Mouse (Mus musculus) neutrophil, adult 83 days (primary cell): ENCODE data around the gene Cklf. TPM values are rescaled to one million over a fixed set of nuclear protein-coding genes. Genes with fewer than 3 reads are reported as not detected.

Source experiments
- total RNA-seq, 2 experiments: library from RNA; stranded (reverse); gene quantifications; one replicate each; pipeline ENCODE4 v1.2.4; 2023

The Cklf gene
- 100 to 1,000 TPM in 1 of 2 experiments, 10 to 100 TPM in 1; 96.8 to 110 TPM for total RNA-seq

DNA sequence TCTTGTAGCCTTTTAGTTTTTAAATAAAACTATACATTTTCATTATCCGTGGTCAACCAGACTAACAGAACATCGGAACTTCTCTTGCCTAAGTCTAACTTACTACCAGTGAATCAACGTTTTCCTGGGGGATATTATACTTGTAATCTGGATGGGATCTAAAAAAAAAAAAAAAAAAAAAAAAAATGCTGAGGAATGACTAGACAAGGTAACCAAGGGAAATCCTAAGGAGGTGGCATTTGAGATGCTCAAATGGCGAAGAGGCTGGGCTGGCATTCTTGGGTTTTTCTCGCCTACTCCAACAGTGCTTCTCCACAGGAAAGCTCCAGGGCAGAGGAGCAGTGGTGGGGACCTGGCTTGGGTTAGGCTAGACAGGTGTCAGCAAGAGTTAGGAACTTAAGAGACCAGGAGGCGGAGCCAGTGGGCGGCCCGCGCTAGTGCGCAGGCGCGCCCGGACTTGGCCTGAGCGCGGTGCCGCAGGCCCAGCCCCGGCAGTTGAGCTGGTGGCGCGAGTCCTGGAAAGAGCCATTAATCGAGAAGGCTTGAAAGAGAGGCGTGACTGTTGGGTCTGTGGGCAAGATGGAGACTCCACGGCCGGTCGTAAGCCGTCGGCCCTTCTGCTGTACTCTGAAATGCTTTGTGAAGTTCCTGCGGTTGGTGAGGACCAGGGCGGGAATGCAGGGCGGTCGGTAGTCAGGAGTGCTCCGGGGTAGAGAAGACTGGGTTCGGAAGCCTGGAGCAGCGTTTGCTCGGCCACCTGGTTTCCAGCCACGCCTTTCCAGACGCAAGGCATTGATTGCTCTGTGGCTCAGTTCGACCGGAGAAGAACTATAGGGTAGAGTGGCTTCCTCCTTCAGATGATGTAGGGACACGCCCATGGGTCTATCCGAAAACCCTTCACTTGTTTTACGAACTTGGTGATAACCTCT is at the start of gene Cklf:
Gene Cklf, plus strand, starts transcription at position 423 of the 929 bp plus-strand sequence.

DNA sequence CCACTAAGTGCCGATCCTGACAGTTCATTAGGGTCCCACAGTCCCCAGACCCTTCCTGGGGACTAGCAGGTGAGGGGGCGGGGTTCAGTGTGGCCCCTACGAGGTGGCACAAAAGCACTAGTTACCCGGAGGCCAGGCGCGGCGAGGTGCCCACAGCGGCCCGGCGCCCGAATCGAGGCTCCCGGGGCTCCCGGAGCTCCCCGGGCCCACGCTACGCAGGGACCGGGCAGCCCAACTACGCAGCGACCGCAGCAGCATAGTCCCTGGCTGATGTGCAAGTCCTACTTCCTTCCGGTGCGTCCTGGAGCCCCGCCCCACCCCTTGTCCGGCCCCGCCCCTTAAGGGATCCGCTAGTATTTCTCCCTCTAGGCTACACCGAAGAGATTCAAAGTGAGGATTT is 2.4 kb upstream of the Cklf start, which contains the start of gene Tk2:
Gene Tk2, minus strand, starts transcription at position 283 of the 400 bp plus-strand sequence.

DNA sequence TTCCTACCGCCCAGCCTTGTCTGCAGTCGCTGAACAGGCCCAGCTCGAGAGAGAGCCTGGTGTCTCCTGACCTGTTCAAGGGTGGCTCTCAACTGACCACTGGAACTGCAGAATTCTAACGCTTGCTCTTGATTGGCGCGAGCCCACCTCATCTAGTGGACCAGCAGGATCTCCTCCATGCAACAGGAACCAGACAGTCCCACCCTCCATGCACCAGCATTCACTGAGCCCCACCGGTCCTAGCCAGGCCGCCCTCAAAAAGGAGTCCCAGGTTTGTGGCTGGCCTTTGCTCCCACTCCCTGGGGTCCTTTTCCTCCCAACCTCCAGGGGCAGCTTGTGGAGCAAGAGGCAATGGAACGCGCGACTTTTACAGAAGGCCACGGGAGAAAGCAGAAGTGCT is 42.4 kb downstream of the Cklf start, which contains the start of gene Cmtm2a:
Gene Cmtm2a, minus strand, starts transcription at position 101 of the 400 bp plus-strand sequence.

GRCm38 (mm10) chr8:104309441-104310155 is 58.9 kb downstream of the Cklf start, which contains the start of the genes Gm45711 and Cmtm1:
Gene Gm45711, minus strand, starts transcription at chr8:104310081.
Gene Cmtm1, minus strand, starts transcription at chr8:104310145.

Other genes starting within 250 kb of the Cklf start
- gene Cdh5, start 149.2 kb upstream of the Cklf start, total RNA-seq: under 1 TPM; 0.26 to 0.33 TPM
- not detected for gene Bean1, start 80.4 kb upstream of the Cklf start, total RNA-seq
- 10 to 100 TPM; 56.2 to 58.6 TPM for gene Tk2, start 2.3 kb upstream of the Cklf start, total RNA-seq
- not detected for gene Cmtm2a, start 42.3 kb downstream of the Cklf start, total RNA-seq
- gene Gm45711, start 59.2 kb downstream of the Cklf start, total RNA-seq: not detected
- not detected for gene Cmtm1, start 59.3 kb downstream of the Cklf start, total RNA-seq
- not detected for gene Gm11020, start 70.7 kb downstream of the Cklf start, total RNA-seq
- not detected for gene Cmtm2b, start 71.4 kb downstream of the Cklf start, total RNA-seq
- 10 to 100 TPM; 24.7 to 37.0 TPM for gene Cmtm3, start 88.5 kb downstream of the Cklf start, total RNA-seq
- gene Cmtm4, start 144.9 kb downstream of the Cklf start, total RNA-seq: under 1 TPM; 0.66 to 0.77 TPM
- gene Dync1li2, start 192.2 kb downstream of the Cklf start, total RNA-seq: 10 to 100 TPM; 30.2 to 42.7 TPM